Mouse (Mus musculus) bone marrow, adult 2 months (tissue): ENCODE data around the gene Cfb. TPM values are rescaled to one million over a fixed set of nuclear protein-coding genes. Genes with fewer than 3 reads are reported as not detected.

ENCODE experiments used
- H3K27ac ChIP-seq: fragments of 200-500 bp; 2 replicates; pipeline ENCODE4 v1.5.1; 2012; ENCODE audit warnings: low read depth, mild to moderate bottlenecking, control low read depth, inconsistent platforms, low read length; ENCODE audit not compliant: control insufficient read depth, poor library complexity, insufficient read depth
- H3K4me1 ChIP-seq: fragments of 200-500 bp; 2 replicates; pipeline ENCODE4 v1.6.1; 2011; ENCODE audit warnings: low read length; ENCODE audit not compliant: control insufficient read depth, insufficient read depth
- H3K4me3 ChIP-seq: fragments of 200-500 bp; replicated peaks from 2 replicates; pipeline ENCODE3; 2011; ENCODE audit warnings: mild to moderate bottlenecking, low read depth, low read length, control low read depth; ENCODE audit not compliant: control insufficient read depth
- CTCF ChIP-seq: fragments of 200-500 bp; IDR thresholded peaks from 2 replicates; pipeline ENCODE4 v1.5.1; 2011; ENCODE audit warnings: low read length, control low read depth; ENCODE audit not compliant: control insufficient read depth, insufficient read depth
- POLR2A ChIP-seq: fragments of 200-500 bp; IDR thresholded peaks from 2 replicates; pipeline ENCODE4 v1.6.1; 2011; ENCODE audit warnings: low read depth, mild to moderate bottlenecking, control low read depth, low read length, borderline replicate concordance; ENCODE audit not compliant: control insufficient read depth
- WGBS: fragments of 180-500 bp; shearing (Covaris S2); methylation state at CpG from one replicate; pipeline ENCODE4 v1.1.7; 2018; 5-methylcytosine and 5-hydroxymethylcytosine counted together
- polyA plus RNA-seq: library from polyadenylated mRNA; stranded (reverse); fragments of >200 nt; gene quantifications from 2 replicates; pipeline ENCODE4 v1.2.4, GENCODE M21; 2011; ENCODE audit warnings: low replicate concordance; ENCODE audit not compliant: missing spikeins, insufficient read depth, insufficient read length

Gene Cfb
- polyA plus RNA-seq, 1 experiment: 14.5 TPM

DNA sequence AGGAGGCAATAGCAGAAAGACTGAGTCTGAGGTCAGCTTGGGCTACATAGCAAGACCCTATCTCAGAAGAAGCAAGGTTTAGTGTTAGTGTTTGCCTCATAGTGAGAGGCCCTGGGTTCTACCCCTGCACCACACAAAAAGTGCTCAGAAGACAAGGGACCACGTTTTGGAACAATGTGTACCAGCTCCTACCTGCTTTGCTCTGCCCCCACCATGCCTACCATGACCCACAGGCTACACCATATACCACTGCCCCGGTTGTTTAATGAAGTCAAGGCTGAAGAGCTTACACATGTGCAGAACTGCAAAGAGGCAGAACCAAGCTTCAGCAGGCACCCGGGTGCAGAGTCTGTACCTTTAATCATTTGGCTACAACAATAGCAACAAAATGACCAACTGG lies 55.1 kb downstream of the Cfb start:
- H3K4me1 ChIP-seq: no peaks in the 10 kb centered on the region
- TF ChIP-seq CTCF (no peak), POLR2A (no peak)
- H3K27ac ChIP-seq: no peak overlapping the region
- H3K4me3 ChIP-seq: no peak overlapping the region
- 56% methylated on average over 3 of the region's 3 CpGs for WGBS

Other genes with a start within 250 kb of the Cfb start
- 4.2 and 7.2 TPM in 2 replicates for gene Egfl8, start 246.5 kb downstream of the Cfb start, polyA plus RNA-seq
- 12.6 and 16.6 TPM in 2 replicates for gene Ppt2, start 234.0 kb downstream of the Cfb start, polyA plus RNA-seq
- 2.9 and 4.5 TPM in 2 replicates for gene Prrt1, start 233.0 kb downstream of the Cfb start, polyA plus RNA-seq
- gene Fkbpl, start 217.8 kb downstream of the Cfb start, polyA plus RNA-seq: 4.6 and 13.6 TPM in 2 replicates
- gene Atf6b, start 215.4 kb downstream of the Cfb start, polyA plus RNA-seq: 22.4 and 40.2 TPM in 2 replicates
- 0.17 TPM in 1 of 2 replicates, not detected in the other for gene Tnxb, start 192.0 kb downstream of the Cfb start, polyA plus RNA-seq
- gene C4b, start 118.6 kb downstream of the Cfb start, polyA plus RNA-seq: 10.9 and 11.5 TPM in 2 replicates
- not detected in 2 replicates for gene Cyp21a1, start 58.0 kb downstream of the Cfb start, polyA plus RNA-seq
- gene Stk19, start 25.6 kb downstream of the Cfb start, polyA plus RNA-seq: 44.0 and 63.6 TPM in 2 replicates
- gene Dxo, start 25.5 kb downstream of the Cfb start, polyA plus RNA-seq: 52.4 and 73.3 TPM in 2 replicates
- gene Skiv2l, start 12.3 kb downstream of the Cfb start, polyA plus RNA-seq: 31.0 and 67.7 TPM in 2 replicates
- 13.1 and 42.2 TPM in 2 replicates for gene Nelfe, start 12.1 kb downstream of the Cfb start, polyA plus RNA-seq
- 2.8 and 5.7 TPM in 2 replicates for gene Zbtb12, start 17.0 kb upstream of the Cfb start, polyA plus RNA-seq
- gene Gm20547, start 19.5 kb upstream of the Cfb start, polyA plus RNA-seq: 2.0 TPM in 1 of 2 replicates, not detected in the other
- 3.7 and 5.9 TPM in 2 replicates for gene C2, start 35.7 kb upstream of the Cfb start, polyA plus RNA-seq
- 60.6 and 104 TPM in 2 replicates for gene Ehmt2, start 36.0 kb upstream of the Cfb start, polyA plus RNA-seq
- 1.3 TPM in 1 of 2 replicates, not detected in the other for gene Slc44a4, start 51.9 kb upstream of the Cfb start, polyA plus RNA-seq
- 18.1 and 33.6 TPM in 2 replicates for gene Neu1, start 68.7 kb upstream of the Cfb start, polyA plus RNA-seq
- 1.3 and 5.5 TPM in 2 replicates for gene Hspa1b, start 96.7 kb upstream of the Cfb start, polyA plus RNA-seq
- gene Gm20481, start 107.4 kb upstream of the Cfb start, polyA plus RNA-seq: not detected in 2 replicates
- 1.9 TPM in 1 of 2 replicates, not detected in the other for gene Hspa1a, start 109.6 kb upstream of the Cfb start, polyA plus RNA-seq
- gene Hspa1l, start 110.2 kb upstream of the Cfb start, polyA plus RNA-seq: not detected in 2 replicates
- 70.0 and 84.5 TPM in 2 replicates for gene Lsm2, start 119.3 kb upstream of the Cfb start, polyA plus RNA-seq
- 117 and 158 TPM in 2 replicates for gene Vars, start 138.5 kb upstream of the Cfb start, polyA plus RNA-seq
- gene Vwa7, start 154.1 kb upstream of the Cfb start, polyA plus RNA-seq: 0.77 and 1.2 TPM in 2 replicates
- 18.9 and 31.7 TPM in 2 replicates for gene Sapcd1, start 165.5 kb upstream of the Cfb start, polyA plus RNA-seq
- 12.1 and 17.2 TPM in 2 replicates for gene Msh5, start 184.2 kb upstream of the Cfb start, polyA plus RNA-seq
- 76.2 and 141 TPM in 2 replicates for gene Clic1, start 187.4 kb upstream of the Cfb start, polyA plus RNA-seq
- gene Ddah2, start 196.5 kb upstream of the Cfb start, polyA plus RNA-seq: 12.5 and 15.2 TPM in 2 replicates
- 1.6 and 1.7 TPM in 2 replicates for gene Ly6g6c, start 202.9 kb upstream of the Cfb start, polyA plus RNA-seq
- 16.5 and 35.6 TPM in 2 replicates for gene Mpig6b, start 203.7 kb upstream of the Cfb start, polyA plus RNA-seq
- gene Ly6g6e, start 214.4 kb upstream of the Cfb start, polyA plus RNA-seq: 1.3 TPM in 1 of 2 replicates, not detected in the other
- 9.2 and 26.2 TPM in 2 replicates for gene Ly6g6d, start 215.5 kb upstream of the Cfb start, polyA plus RNA-seq
- gene Ly6g6f, start 223.1 kb upstream of the Cfb start, polyA plus RNA-seq: 14.3 and 53.1 TPM in 2 replicates
- 48.7 and 73.1 TPM in 2 replicates for gene Abhd16a, start 226.7 kb upstream of the Cfb start, polyA plus RNA-seq
- gene Ly6g5c, start 245.8 kb upstream of the Cfb start, polyA plus RNA-seq: not detected in 2 replicates